22 mouse cellular contexts compared by ENCODE assay signal in the genomic region with DNA sequence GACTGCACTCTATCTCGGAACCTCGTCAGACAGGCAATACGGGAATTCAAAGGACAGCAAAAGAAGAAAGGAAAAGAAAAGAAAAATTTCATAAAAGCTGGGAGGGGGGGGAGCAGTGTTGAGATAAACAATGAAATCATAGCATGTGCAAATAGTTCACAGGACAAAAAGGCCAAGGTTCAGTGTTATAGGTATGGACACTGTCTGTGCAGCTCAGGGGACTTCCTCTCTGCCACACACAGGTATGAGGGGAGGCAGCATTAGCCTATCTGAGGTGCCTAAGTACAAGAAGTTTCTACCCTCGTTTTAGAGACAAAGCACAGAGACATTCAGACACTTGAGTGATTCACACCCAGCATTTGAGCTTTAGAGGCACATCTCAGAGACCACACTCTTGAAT.
"Had no signal": no experiment of that assay in that cellular context is flagged by ENCODE, and none has a peak within 500 bp of the region (broad histone marks: within the 10 kb centered on the region; RNA-seq: fewer than 3 reads in every experiment).

No protein-coding gene starts in this region.

- H3K36me3 ChIP-seq: heart, embryonic 13.5 days; heart, embryonic 15.5 days; hindbrain, embryonic 15.5 days; kidney, embryonic 15.5 days; limb, embryonic 13.5 days; limb, embryonic 15.5 days had no signal

- H3K27me3 ChIP-seq: heart, embryonic 13.5 days; heart, embryonic 15.5 days; hindbrain, embryonic 13.5 days; hindbrain, embryonic 15.5 days; kidney, embryonic 15.5 days; limb, embryonic 13.5 days; limb, embryonic 15.5 days had no signal

- H3K4me1 ChIP-seq: heart, embryonic 13.5 days; heart, embryonic 15.5 days; hindbrain, embryonic 13.5 days; hindbrain, embryonic 15.5 days; kidney, embryonic 15.5 days; limb, embryonic 13.5 days; limb, embryonic 15.5 days had no signal

- ATAC-seq: hindbrain, postnatal 0 days had no signal

- H3K4me2 ChIP-seq: heart, embryonic 11.5 days; heart, embryonic 13.5 days; heart, embryonic 15.5 days; hindbrain, embryonic 13.5 days; hindbrain, embryonic 15.5 days; kidney, embryonic 15.5 days; limb, embryonic 13.5 days; limb, embryonic 15.5 days had no signal

- H3K27ac ChIP-seq: heart, adult 2 months; heart, embryonic 13.5 days; heart, embryonic 15.5 days; hindbrain, embryonic 13.5 days; hindbrain, embryonic 15.5 days; hindbrain, postnatal 0 days; kidney, embryonic 15.5 days; kidney, postnatal 0 days; limb, embryonic 13.5 days; limb, embryonic 15.5 days had no signal

- H3K9ac ChIP-seq: heart, embryonic 13.5 days; heart, embryonic 15.5 days; hindbrain, embryonic 13.5 days; hindbrain, embryonic 15.5 days; kidney, embryonic 15.5 days; limb, embryonic 13.5 days; limb, embryonic 15.5 days had no signal

- H3K9me3 ChIP-seq: heart, embryonic 15.5 days; hindbrain, embryonic 15.5 days; limb, embryonic 15.5 days had no signal

- H3K4me3 ChIP-seq: heart, adult 2 months; heart, embryonic 13.5 days; heart, embryonic 15.5 days; hindbrain, embryonic 13.5 days; hindbrain, embryonic 15.5 days; kidney, embryonic 15.5 days; limb, embryonic 13.5 days; limb, embryonic 15.5 days had no signal

- DNase-seq: gastrocnemius, postnatal 14 days; gastrocnemius, postnatal 36 days; heart, adult 2 months; heart, postnatal 14 days; heart, postnatal 36 days; kidney, adult 18-20 months; kidney, adult 9 months; kidney, postnatal 14 days; kidney, postnatal 36 days; layer of hippocampus, adult 9-11 months; layer of hippocampus, postnatal 36 days; left cerebral cortex, postnatal 4 days had no signal
